Mouse (Mus musculus): Measurements from ENCODE around the gene H2-Q7.
"Not testable (repeated sequence)": the region's sequence is repeated elsewhere in the genome, so short reads cannot be mapped to it uniquely, and the experiment has no call there.

DNA sequence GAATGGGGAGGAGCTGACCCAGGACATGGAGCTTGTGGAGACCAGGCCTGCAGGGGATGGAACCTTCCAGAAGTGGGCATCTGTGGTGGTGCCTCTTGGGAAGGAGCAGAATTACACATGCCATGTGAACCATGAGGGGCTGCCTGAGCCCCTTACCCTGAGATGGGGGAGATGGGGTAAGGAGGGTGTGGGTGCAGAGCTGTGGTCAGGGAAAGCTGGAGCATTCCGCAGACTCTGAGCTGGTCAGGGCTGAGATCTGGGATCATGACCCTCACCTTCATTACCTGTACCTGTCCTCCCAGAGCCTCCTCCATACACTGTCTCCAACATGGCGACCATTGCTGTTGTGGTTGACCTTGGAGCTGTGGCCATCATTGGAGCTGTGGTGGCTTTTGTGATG, 3.4 kb downstream of the H2-Q7 start:
- TF ChIP-seq POLR2A (IDR thresholded peaks at IDR 0.05; ENCODE audit: borderline replicate concordance, insufficient read depth, low read length); CTCF (IDR thresholded peaks at IDR 0.05; ENCODE audit: borderline replicate concordance, insufficient read depth, low read depth, low read length): not testable (repeated sequence)
